ENCODE assay signal across 8 mouse cellular contexts in the genomic region with DNA sequence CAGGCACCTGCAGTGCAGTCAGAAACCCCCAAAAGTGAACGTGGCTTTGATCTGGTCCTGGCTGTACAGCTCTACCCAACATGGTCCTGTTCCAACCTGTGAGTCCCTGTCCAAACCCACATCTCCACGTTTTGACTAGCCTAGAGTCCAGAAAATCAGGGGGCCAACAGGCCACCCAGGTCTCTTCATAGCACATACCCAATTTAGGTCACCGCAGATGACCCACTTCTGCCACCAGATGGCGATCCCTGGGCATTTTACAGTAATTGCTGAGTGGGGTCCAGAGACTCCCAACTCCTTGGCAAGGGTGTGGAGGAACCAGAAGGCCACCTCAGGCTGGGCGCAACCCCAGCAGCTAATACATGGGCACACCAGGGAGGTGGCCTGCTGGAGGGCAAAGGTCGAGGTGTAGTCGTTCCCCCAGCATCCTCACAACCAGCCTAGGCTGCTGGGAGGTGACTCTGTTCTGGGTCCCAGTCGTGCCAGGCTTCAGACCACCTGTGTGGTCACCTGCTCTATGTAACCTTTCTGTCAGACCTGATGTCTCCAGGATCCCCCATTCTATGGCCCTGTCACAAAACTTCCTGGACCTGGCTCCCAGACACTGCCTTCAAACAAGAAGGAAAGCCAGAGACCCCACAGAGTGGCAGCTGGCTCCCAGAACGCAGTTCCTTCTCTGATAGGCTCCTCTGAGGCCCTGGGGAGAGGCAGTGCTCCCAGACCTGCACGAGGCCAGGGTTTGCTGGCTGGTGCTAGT. TPM values are rescaled to one million over a fixed set of nuclear protein-coding genes. Genes with fewer than 3 reads are reported as not detected.
DNase-seq lines count a peak whose midpoint lies in the region; ATAC-seq lines count a peak whose summit lies in the region.

No protein-coding gene starts in this region.

- H3K4me3 ChIP-seq in heart, embryonic 10.5 days: no peak overlapping the region

- peaks cover 31% of the 10 kb centered on the region for H3K4me1 ChIP-seq in heart, embryonic 10.5 days

- H3K36me3 ChIP-seq in heart, embryonic 10.5 days: 0 out of 2 replicates have a peak, but pooled peaks cover under 1% of the 10 kb centered on the region

- peak overlapping the region; percentile 3; the same call in 1 of the 2 replicates for H3K27ac ChIP-seq in heart, embryonic 10.5 days

- peak; percentile 68; the same call in 1 of the 2 replicates for ATAC-seq in cerebellum, adult (ENCODE audit: insufficient number of reproducible peaks, low FRiP score, low TSS enrichment)
- ATAC-seq in megakaryocyte, adult 5-6 weeks (ENCODE audit: poor library complexity, severe bottlenecking): peak; percentile 58

- intact Hi-C loops in left cerebral cortex, postnatal 4 days (cut with DNase I): no loop called here
- intact Hi-C loops in left cerebral cortex, postnatal 10 days (cut with DNase I): no loop called here

- WGBS in heart, embryonic 10.5 days: 33% methylated on average over 10 of the region's 10 CpGs

- peaks cover 18% of the 10 kb centered on the region; the same call in 1 of the 2 replicates for H3K27me3 ChIP-seq in heart, embryonic 10.5 days (ENCODE audit: insufficient read depth, poor library complexity, severe bottlenecking)

- H3K9me3 ChIP-seq in heart, embryonic 10.5 days: no peaks in the 10 kb centered on the region

- peak; percentile 83 for DNase-seq in left cerebral cortex, postnatal 4 days
- no peak for DNase-seq in left cerebral cortex, postnatal 10 days (ENCODE audit: extremely low spot score in 1 of 2, low spot score in 2 of 2)
- no peak for DNase-seq in heart, embryonic 10.5 days (ENCODE audit: low spot score)
- DNase-seq in kidney, adult 8-10 months: peak; percentile 48 to 61
- DNase-seq in testis, postnatal 10 days (ENCODE audit: low spot score): peak; percentile 68
- DNase-seq in layer of hippocampus, postnatal 25 days (ENCODE audit: extremely low spot score in 1 of 2, low spot score in 1 of 2): no peak

RNA-seq across cellular contexts. Expression of a gene that starts 16.6 kb away (rescaled TPM):
- total RNA-seq in left cerebral cortex, postnatal 4 days (2021): 100 to 1,000 TPM; 111 to 114 TPM
- 100 to 1,000 TPM; 136 to 153 TPM for total RNA-seq in left cerebral cortex, postnatal 10 days (2021)
- polyA plus RNA-seq in heart, embryonic 10.5 days (2016; fragmentation: Nextera tagmentation; extraction: Ambion mirVana): 0.51 and 0.58 TPM in 2 replicates
- total RNA-seq in megakaryocyte, adult 5-6 weeks (2015): 3.4 and 5.7 TPM in 2 replicates
- 4.4 and 5.2 TPM in 2 replicates for total RNA-seq in megakaryocyte, adult 5-6 weeks (2017)
- total RNA-seq in layer of hippocampus, postnatal 25 days (2021): 100 to 1,000 TPM; 221 to 225 TPM

RNA-seq across cellular contexts. Expression of a gene that starts 56.3 kb away (rescaled TPM):
- 10 to 100 TPM; 49.8 to 53.8 TPM for total RNA-seq in left cerebral cortex, postnatal 4 days (2021)
- total RNA-seq in left cerebral cortex, postnatal 10 days (2021): 10 to 100 TPM; 37.1 to 38.2 TPM
- polyA plus RNA-seq in heart, embryonic 10.5 days (2016; fragmentation: Nextera tagmentation; extraction: Ambion mirVana): 21.1 and 29.0 TPM in 2 replicates
- 5.2 and 5.8 TPM in 2 replicates for total RNA-seq in megakaryocyte, adult 5-6 weeks (2015)
- 9.3 and 16.3 TPM in 2 replicates for total RNA-seq in megakaryocyte, adult 5-6 weeks (2017)
- 10 to 100 TPM; 31.7 to 37.2 TPM for total RNA-seq in layer of hippocampus, postnatal 25 days (2021)

Comparison
In these comparisons a context has a peak if more than half of its experiments do, and no peak if none do; other contexts are left out.
1. DNase-seq: peak in left cerebral cortex, postnatal 4 days (single experiment), kidney, adult 8-10 months (2 of 2) and testis, postnatal 10 days (single experiment); none in left cerebral cortex, postnatal 10 days (0 of 2), heart, embryonic 10.5 days (single experiment) and layer of hippocampus, postnatal 25 days (0 of 2).
2. RNA of a gene that starts 16.6 kb away (total RNA-seq): 221 to 225 TPM in layer of hippocampus, postnatal 25 days, 136 to 153 TPM in left cerebral cortex, postnatal 10 days and 111 to 114 TPM in left cerebral cortex, postnatal 4 days; 3.4 to 5.7 TPM in megakaryocyte, adult 5-6 weeks; every median in the first group is over 10 times any median in the second.